Mouse (Mus musculus) ES-E14 (cell line): ENCODE data around the gene Hhipl2. TPM values are rescaled to one million over a fixed set of nuclear protein-coding genes. Genes with fewer than 3 reads are reported as not detected.
A peak's percentile ranks its signal among the peaks of the same experiment; 100 is the strongest.
"Not testable (repeated sequence)": the region's sequence is repeated elsewhere in the genome, so short reads cannot be mapped to it uniquely, and the experiment has no call there.

Experiments
- DNase-seq: peaks from one replicate; pipeline ENCODE4 v3.0.0-alpha.2; 2013; ENCODE audit warnings: low read depth, low spot score
- H3K27ac ChIP-seq: 2 replicates; pipeline ENCODE4 v1.5.1; 2012; ENCODE audit warnings: low read depth, mild to moderate bottlenecking, low read length, moderate library complexity, mixed read lengths; ENCODE audit not compliant: poor library complexity, insufficient read depth, severe bottlenecking
- H3K36me3 ChIP-seq: 2 replicates; pipeline ENCODE4 v1.6.1; 2012; ENCODE audit warnings: mild to moderate bottlenecking, low read length, moderate library complexity, mixed read lengths; ENCODE audit not compliant: control insufficient read depth, poor library complexity, insufficient read depth, severe bottlenecking
- H3K4me1 ChIP-seq, 2 experiments: fragments of 150-350 bp in 1 of 2; sonication (generic) in 1 of 2; 2 replicates each; pipeline ENCODE4 v1.6.1; 2012; ENCODE audit warnings: low read length in 2 of 2, mild to moderate bottlenecking in 1 of 2, mixed read lengths in 1 of 2; ENCODE audit not compliant: control insufficient read depth in 2 of 2, insufficient read depth in 2 of 2, poor library complexity in 1 of 2
- H3K4me3 ChIP-seq, 2 experiments: fragments of 150-350 bp in 1 of 2; sonication (generic) in 1 of 2; 2 replicates each; pipeline ENCODE4 v1.5.1; 2012; ENCODE audit warnings: low read length in 2 of 2, low read depth in 1 of 2, mild to moderate bottlenecking in 1 of 2, mixed read lengths in 1 of 2; ENCODE audit not compliant: insufficient read depth in 1 of 2, poor library complexity in 1 of 2, severe bottlenecking in 1 of 2
- H3K9ac ChIP-seq: 2 replicates; pipeline ENCODE4 v1.6.1; 2012; ENCODE audit warnings: low read depth, mild to moderate bottlenecking, low read length, mixed read lengths; ENCODE audit not compliant: poor library complexity, insufficient read depth, severe bottlenecking
- H3K9me3 ChIP-seq: fragments of 150-350 bp; sonication (generic); 2 replicates; pipeline ENCODE4 v1.6.1; 2012; ENCODE audit warnings: low read depth, mild to moderate bottlenecking, low read length; ENCODE audit not compliant: control insufficient read depth, insufficient read depth
- CHD2 ChIP-seq: IDR thresholded peaks from 2 replicates; pipeline ENCODE4 v1.6.1; 2014; ENCODE audit warnings: mild to moderate bottlenecking, low read depth, low read length, inconsistent platforms
- HCFC1 ChIP-seq: IDR thresholded peaks from 2 replicates; pipeline ENCODE4 v1.6.1; 2012; ENCODE audit warnings: low read length, inconsistent platforms, borderline replicate concordance; ENCODE audit not compliant: insufficient read depth
- MAFK ChIP-seq: IDR thresholded peaks from 2 replicates; pipeline ENCODE4 v1.6.1; 2014; ENCODE audit warnings: mild to moderate bottlenecking, low read depth, low read length, inconsistent platforms; ENCODE audit not compliant: insufficient read depth
- ZC3H11A ChIP-seq: IDR thresholded peaks from 2 replicates; pipeline ENCODE4 v1.6.1; 2012; ENCODE audit warnings: low read depth, mild to moderate bottlenecking, inconsistent platforms, low read length, borderline replicate concordance
- ZNF384 ChIP-seq: IDR thresholded peaks from 2 replicates; pipeline ENCODE4 v1.6.1; 2012; ENCODE audit warnings: low read depth, low read length, inconsistent platforms
- in situ Hi-C, 2 experiments: fragments of 600-800 bp; cut with MboI; formaldehyde crosslinking; loops; one replicate each; pipeline ENCODE4 v1.15.1; 2025; ENCODE audit warnings: low sequenced_read_pairs in 2 of 2, inconsistent platforms in 1 of 2; ENCODE audit not compliant: unreplicated experiment in 2 of 2
- total RNA-seq: library from RNA; depleted of rRNA; stranded (reverse); fragments of 300-350 nt; gene quantifications from 2 replicates; pipeline ENCODE4 v1.2.3, GENCODE M21; 2012

The Hhipl2 gene
- total RNA-seq, 1 experiment: 0.40 TPM

DNA sequence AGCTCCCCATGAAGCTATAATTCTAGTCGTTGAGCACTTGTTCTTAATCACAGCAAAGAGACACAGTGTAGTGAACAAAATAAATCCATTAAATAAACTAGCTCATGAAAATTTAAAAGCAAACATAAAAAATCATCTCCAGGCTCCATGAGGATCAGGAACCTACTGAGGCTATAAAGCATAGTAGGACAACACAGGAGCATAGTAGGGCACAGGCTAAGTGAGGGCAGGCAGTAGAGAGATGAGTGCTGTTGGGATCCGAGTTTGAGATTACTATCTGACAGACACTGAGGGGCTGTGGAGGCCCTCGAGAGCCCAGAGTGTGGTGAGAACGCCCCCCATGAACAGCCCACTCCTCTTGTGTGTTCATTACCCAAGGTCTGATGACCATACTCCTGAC lies 41.0 kb upstream of the Hhipl2 start:
- H3K4me3 ChIP-seq: no peak overlapping the region
- H3K9ac ChIP-seq: no peak overlapping the region
- DNase-seq: no peak
- TF ChIP-seq HCFC1 (no peak), MAFK (no peak), CHD2 (no peak), ZC3H11A (no peak), ZNF384 (no peak)
- no peaks in the 10 kb centered on the region for H3K9me3 ChIP-seq
- peaks cover 0 to 10% of the 10 kb centered on the region in 2 experiments; a peak in 2 of 4 replicates for H3K4me1 ChIP-seq
- no peak overlapping the region for H3K27ac ChIP-seq
- in situ Hi-C loops: no loop called here
- no peaks in the 10 kb centered on the region for H3K36me3 ChIP-seq

DNA sequence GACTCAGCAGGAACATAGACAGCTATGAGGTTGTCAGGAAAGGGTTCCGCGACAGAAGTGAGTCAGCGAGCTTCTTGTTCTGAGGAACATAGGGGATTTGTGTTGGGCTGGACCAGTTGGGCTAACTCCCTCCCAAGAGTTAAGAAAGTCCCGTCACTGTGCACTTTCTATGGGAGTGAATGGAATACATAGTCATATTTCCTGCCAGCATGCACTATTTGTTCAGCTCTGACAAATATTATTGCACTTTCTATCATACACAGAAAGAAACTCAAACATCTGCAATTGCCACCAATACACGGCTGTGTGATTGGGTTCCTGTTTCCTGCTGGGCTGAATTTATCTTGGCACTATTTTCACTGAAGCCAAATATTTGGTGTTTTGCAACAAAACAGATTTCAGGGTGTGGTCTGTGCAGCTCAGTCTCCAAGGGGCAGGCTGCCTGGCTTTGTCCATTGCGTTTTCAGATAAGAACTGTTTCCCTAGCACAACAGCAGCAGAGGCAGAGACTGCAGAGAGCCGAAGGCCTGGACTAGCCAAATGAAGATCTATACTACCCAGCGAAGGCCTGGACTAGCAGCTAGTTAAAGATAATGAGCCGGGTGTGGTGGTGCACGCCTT lies 39.6 kb upstream of the Hhipl2 start:
- H3K9ac ChIP-seq: no peak overlapping the region
- in situ Hi-C loops: no loop called here
- DNase-seq: no peak
- no peaks in the 10 kb centered on the region for H3K9me3 ChIP-seq
- no peak overlapping the region for H3K4me3 ChIP-seq
- H3K27ac ChIP-seq: peak overlapping the region; percentile 93
- H3K4me1 ChIP-seq: peaks cover 0 to 10% of the 10 kb centered on the region in 2 experiments; a peak in 2 of 4 replicates
- H3K36me3 ChIP-seq: no peaks in the 10 kb centered on the region
- TF ChIP-seq HCFC1: no peak
- TF ChIP-seq MAFK: no peak
- TF ChIP-seq ZNF384: no peak
- no peak for TF ChIP-seq CHD2

DNA sequence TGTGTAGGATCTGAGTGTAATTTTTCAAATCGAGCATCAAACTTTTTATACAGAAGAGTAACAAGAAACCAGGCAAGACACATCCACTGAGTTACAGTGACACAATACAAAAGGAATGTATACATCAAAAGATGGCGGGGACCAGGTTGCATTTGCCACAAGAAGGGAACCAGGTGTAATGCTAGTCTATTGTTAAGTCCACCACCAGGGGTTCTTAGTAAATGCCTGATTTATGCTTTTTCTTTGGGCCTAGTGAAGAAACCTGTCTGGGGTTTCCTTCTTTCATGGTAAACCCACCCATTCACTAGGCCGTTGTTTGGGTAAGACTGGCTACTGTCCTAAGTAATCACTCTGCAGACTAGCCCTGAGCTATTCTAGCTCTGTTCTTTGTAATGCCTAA lies 38.6 kb upstream of the Hhipl2 start:
- peaks cover 0 to 10% of the 10 kb centered on the region in 2 experiments; a peak in 2 of 4 replicates for H3K4me1 ChIP-seq
- H3K36me3 ChIP-seq, in situ Hi-C loops, H3K9ac ChIP-seq, DNase-seq, H3K9me3 ChIP-seq, H3K4me3 ChIP-seq: not testable (repeated sequence)
- peak overlapping the region; percentile 93 for H3K27ac ChIP-seq

DNA sequence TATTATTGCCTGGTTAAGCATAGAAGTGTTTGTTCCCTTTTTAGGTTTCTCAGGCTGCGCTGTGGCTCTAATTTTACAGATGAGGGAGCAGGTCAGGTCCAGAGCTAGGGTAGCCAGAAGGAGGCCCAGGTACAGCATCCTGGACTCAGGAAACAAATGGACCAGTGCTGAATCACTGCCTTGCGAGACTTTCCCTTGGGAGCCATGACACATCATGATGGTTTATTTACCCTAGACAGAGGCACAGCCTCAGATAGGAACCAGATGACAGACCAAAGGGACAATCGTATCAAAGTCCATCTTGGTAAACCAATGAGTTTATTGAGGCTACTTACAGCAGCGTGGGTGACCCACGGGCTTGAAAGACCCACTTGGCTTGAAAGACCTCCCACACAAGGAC lies 36.2 kb upstream of the Hhipl2 start:
- no peak for DNase-seq
- Histone ChIP-seq H3K36me3 (no peaks in the 10 kb centered on the region), H3K4me1 (peaks cover 0 to 10% of the 10 kb centered on the region in 2 experiments; a peak in 2 of 4 replicates), H3K9ac (no peak overlapping the region), H3K9me3 (no peaks in the 10 kb centered on the region), H3K27ac (no peak overlapping the region), H3K4me3 (no peak overlapping the region)
- TF ChIP-seq HCFC1: no peak
- in situ Hi-C loops: no loop called here

DNA sequence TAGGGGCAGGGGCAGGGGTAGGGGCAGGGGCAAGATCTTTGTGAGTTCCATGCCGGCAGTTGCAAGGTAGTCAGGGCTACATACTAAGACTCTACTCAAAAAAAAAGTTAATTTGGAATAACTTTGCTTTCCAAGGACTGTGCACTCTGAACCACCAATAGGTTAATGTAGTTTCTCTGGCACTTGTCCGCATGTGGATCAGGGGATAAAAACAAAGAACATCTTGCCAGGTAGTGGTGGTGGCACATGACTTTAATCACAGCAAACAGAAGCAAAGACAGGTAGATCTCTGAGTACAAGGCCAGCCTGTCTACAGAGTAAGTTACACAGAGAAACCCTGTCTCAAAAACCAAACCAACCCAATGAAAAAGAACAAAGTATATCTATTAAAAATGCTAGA lies 35.4 kb upstream of the Hhipl2 start:
- Histone ChIP-seq H3K4me3 (no peak overlapping the region), H3K27ac (no peak overlapping the region), H3K9me3 (no peaks in the 10 kb centered on the region), H3K9ac (no peak overlapping the region), H3K4me1 (peaks cover 0 to 10% of the 10 kb centered on the region in 2 experiments; a peak in 2 of 4 replicates), H3K36me3 (no peaks in the 10 kb centered on the region)
- TF ChIP-seq HCFC1: no peak
- TF ChIP-seq CHD2: no peak
- no peak for TF ChIP-seq MAFK
- TF ChIP-seq ZC3H11A: no peak
- TF ChIP-seq ZNF384: no peak
- in situ Hi-C loops: no loop called here
- no peak for DNase-seq

DNA sequence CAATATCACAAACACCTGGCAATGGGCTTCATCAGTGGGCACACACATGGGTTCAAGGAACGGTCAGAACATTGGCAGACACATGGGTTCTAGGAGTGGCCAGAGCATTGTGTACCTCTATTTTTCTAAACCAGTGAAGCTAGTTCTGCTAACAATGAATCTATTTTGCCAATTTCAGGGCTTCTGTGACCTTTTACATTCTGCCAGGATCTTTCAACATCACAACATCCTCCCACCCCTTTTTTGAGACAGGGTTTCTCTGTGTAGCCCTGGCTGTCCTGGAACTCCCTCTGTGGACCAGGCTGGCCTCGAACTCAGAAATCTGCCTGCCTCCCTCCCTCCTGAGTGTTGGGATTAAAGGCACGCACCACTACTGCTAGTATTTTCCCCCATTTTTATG lies 30.6 kb upstream of the Hhipl2 start:
- H3K9me3 ChIP-seq, H3K4me3 ChIP-seq, in situ Hi-C loops, H3K36me3 ChIP-seq, H3K27ac ChIP-seq, DNase-seq, H3K4me1 ChIP-seq, H3K9ac ChIP-seq: not testable (repeated sequence)
